Mouse (Mus musculus): ENCODE data around the gene Prpsap1.
"Not testable (repeated sequence)": the region's sequence is repeated elsewhere in the genome, so short reads cannot be mapped to it uniquely, and the experiment has no call there.

Gene Prpsap1

GRCm38 (mm10) chr11:116515330-116516020 is 21.5 kb upstream of the Prpsap1 start:
- no peak for DNase-seq (ENCODE audit: low spot score)

- no peak for DNase-seq (ENCODE audit: low spot score)
Observed at GRCm38 (mm10) chr11:116513531-116514038, 19.6 kb upstream of the Prpsap1 start.

- no peak for DNase-seq (ENCODE audit: low spot score)
Observed at GRCm38 (mm10) chr11:116512987-116513386, 19.0 kb upstream of the Prpsap1 start.

- no peak for DNase-seq (ENCODE audit: low spot score)
Observed at GRCm38 (mm10) chr11:116512154-116512553, 18.2 kb upstream of the Prpsap1 start.

- DNase-seq (ENCODE audit: low spot score) = no peak
Observed at GRCm38 (mm10) chr11:116511301-116511868, 17.4 kb upstream of the Prpsap1 start.

- DNase-seq (ENCODE audit: low spot score) = no peak
Observed at GRCm38 (mm10) chr11:116508689-116509088, 14.7 kb upstream of the Prpsap1 start.

- no peak for DNase-seq (ENCODE audit: low spot score)
Observed at GRCm38 (mm10) chr11:116506151-116506875, 12.3 kb upstream of the Prpsap1 start.

- DNase-seq (ENCODE audit: low spot score) = no peak
Observed at GRCm38 (mm10) chr11:116505573-116505972, 11.6 kb upstream of the Prpsap1 start.

GRCm38 (mm10) chr11:116504516-116504915 is 10.5 kb upstream of the Prpsap1 start:
- no peak for DNase-seq (ENCODE audit: low spot score)

GRCm38 (mm10) chr11:116501005-116501746 is 7.2 kb upstream of the Prpsap1 start:
- DNase-seq (ENCODE audit: low spot score) = peak; percentile 54

GRCm38 (mm10) chr11:116499018-116499417 is 5.0 kb upstream of the Prpsap1 start:
- DNase-seq (ENCODE audit: low spot score) = no peak

- no peak for DNase-seq (ENCODE audit: low spot score)
Observed at GRCm38 (mm10) chr11:116498596-116498995, 4.6 kb upstream of the Prpsap1 start.

GRCm38 (mm10) chr11:116497313-116497712 is 3.3 kb upstream of the Prpsap1 start:
- DNase-seq (ENCODE audit: low spot score) = no peak

GRCm38 (mm10) chr11:116494474-116495174 is 622 bp upstream of the Prpsap1 start:
- DNase-seq (ENCODE audit: low spot score) = peak; percentile 56

- no peak for DNase-seq (ENCODE audit: low spot score)
Observed at GRCm38 (mm10) chr11:116493191-116493590, 811 bp downstream of the Prpsap1 start.

- not testable (repeated sequence) for DNase-seq (ENCODE audit: low spot score)
Observed at GRCm38 (mm10) chr11:116492507-116492906, 1.5 kb downstream of the Prpsap1 start.

GRCm38 (mm10) chr11:116491338-116491737 is 2.7 kb downstream of the Prpsap1 start:
- no peak for DNase-seq (ENCODE audit: low spot score)

- DNase-seq (ENCODE audit: low spot score) = peak; percentile 87
Observed at GRCm38 (mm10) chr11:116490232-116491107, 3.5 kb downstream of the Prpsap1 start.

GRCm38 (mm10) chr11:116489771-116490231 is 4.2 kb downstream of the Prpsap1 start:
- DNase-seq (ENCODE audit: low spot score) = no peak

GRCm38 (mm10) chr11:116488693-116489375 is 5.2 kb downstream of the Prpsap1 start:
- no peak for DNase-seq (ENCODE audit: low spot score)

Measured in layer of hippocampus, adult 11-12 months (tissue).